Mouse (Mus musculus) R1 (cell line): ENCODE data around the gene Tlr13.
"Not testable (repeated sequence)": the region's sequence is repeated elsewhere in the genome, so short reads cannot be mapped to it uniquely, and the experiment has no call there.

Experiments
- DNase-seq: peaks from one replicate; pipeline ENCODE4 v3.0.0-alpha.2; 2018; ENCODE audit warnings: low read depth, low spot score

Tlr13 gene

DNA sequence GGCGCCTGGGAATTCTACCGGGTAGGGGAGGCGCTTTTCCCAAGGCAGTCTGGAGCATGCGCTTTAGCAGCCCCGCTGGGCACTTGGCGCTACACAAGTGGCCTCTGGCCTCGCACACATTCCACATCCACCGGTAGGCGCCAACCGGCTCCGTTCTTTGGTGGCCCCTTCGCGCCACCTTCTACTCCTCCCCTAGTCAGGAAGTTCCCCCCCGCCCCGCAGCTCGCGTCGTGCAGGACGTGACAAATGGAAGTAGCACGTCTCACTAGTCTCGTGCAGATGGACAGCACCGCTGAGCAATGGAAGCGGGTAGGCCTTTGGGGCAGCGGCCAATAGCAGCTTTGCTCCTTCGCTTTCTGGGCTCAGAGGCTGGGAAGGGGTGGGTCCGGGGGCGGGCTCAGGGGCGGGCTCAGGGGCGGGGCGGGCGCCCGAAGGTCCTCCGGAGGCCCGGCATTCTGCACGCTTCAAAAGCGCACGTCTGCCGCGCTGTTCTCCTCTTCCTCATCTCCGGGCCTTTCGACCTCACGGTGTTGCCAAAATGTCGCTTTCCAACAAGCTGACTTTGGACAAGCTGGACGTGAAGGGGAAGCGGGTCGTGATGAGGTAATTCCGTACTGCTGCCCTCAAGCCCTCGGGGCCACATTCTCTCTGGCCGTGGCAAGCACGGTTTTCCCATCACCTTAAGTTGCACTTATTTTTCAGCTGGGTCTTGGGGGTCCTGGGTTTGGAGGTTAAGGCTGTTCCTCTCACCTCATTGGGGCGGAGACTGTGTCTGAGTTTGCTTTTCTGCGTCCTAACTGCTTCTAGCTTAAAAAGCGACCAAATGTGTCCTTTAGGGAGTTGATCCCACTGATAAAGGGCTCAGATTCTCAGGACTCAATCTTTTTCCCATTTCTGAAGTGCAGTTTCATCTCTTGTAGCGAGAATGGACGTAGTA is 44.0 kb downstream of the Tlr13 start, which contains the start of gene Pgk1:
Gene Pgk1 (plus strand): TSS at position 388 of the 937 bp plus-strand sequence.
- peak; percentile 98 for DNase-seq

DNA sequence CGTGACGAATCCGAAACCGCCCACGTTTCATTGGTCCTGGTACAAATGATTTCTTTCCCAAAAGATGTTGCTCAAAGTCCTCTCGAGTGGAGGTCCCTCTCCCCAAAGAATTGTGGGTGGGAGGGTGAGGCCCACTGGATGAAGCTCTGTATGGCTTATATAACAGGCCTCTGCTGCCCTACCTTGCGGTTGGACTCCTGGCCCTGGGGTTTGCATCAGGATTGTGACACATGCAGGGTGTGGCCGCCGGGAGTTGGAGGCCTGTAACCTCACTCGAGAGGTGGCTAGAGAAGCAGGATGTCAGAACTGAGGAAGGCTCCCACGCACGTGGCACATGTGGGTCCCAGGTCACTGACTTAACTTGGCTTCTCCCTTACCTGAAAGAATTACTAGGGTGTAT is 44.7 kb downstream of the Tlr13 start:
- DNase-seq, result peak; percentile 31

DNA sequence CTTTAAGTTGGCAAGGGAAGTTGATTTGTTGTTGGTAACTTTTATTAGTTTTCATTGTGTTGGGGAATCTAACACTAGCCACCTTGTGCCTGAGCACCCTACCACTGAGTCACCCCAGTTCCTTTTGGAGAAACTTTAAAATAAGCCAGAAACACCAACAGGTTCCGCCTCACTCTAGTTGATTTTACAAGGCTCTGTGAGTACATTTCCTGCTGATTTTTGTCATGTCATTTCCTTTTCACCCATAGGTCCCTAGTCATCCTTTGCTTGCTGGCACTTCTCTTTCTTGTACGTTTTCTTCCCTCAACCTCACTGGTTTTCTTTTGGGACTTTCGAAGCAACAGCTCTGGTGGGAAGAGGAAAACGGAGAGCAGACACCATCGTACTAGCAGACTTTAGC is 46.4 kb downstream of the Tlr13 start:
- DNase-seq, result no peak

DNA sequence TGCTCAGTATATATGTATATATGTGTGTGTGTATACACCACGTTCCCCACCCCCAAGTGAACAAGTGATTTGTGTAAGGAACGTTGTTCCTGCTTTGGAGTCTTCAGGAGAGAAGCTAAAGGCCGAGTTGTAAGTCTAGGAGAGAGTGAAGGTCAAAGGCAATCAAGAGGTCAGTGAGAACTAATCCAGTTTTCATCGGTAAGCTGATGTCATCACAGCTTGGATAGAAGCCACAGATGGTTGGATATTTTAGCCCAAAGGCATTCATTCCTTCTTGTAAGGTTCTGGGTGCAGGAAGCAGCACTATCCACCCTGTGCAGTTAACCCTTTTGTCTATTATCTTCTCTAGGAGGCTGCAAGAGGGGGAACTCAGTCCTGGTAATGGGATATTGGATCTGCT is 47.1 kb downstream of the Tlr13 start:
- DNase-seq, result no peak

DNA sequence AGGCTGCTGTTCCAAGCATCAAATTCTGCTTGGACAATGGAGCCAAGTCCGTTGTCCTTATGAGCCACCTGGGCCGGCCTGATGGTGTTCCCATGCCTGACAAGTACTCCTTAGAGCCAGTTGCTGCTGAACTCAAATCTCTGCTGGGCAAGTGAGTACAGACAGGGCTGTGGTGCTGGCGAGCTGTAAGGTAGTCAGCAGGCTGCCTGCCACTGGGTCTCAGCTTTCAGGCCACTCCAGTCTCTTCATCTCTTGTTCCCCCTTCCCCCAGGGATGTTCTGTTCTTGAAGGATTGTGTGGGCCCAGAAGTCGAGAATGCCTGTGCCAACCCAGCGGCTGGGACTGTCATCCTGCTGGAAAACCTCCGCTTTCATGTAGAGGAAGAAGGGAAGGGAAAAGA is 51.4 kb downstream of the Tlr13 start:
- not testable (repeated sequence) for DNase-seq

DNA sequence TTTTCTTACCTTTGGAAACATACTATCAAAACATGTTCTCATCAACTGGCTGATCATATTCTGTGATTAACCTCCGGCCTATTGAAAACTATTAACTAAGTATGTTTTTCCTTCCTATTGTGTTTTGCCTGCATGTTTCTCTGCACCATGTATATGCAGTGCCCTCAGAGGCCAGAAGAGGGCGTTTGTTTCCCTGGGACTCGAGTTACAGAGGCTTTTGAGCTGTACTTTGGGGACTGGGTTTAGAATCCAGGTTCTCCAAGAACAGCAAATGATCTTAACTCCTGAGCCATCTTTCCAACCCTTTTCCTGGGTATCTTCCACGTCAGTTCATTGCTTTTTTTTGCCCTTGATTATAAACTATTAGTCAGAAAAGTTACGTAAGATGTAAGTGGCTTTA is 54.3 kb downstream of the Tlr13 start:
- DNase-seq, result peak; percentile 50

DNA sequence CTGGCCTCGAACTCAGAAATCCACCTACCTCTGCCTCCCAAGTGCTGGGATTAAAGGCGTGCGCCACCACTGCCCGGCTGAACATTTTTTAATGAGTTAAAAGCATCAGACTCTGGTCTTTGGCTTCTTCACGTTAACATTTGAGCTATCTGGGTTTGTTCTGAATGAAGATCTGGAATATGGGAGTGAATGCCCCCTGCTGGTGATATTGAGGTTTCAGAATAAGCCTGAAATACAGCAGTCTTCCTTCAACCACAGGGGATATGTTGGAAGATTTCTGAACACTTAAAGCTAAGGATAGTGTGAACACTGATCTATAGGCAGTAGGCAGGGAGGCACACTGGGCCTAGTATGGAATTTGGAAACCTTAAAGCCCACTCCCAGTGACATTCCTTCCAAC is 55.9 kb downstream of the Tlr13 start:
- peak; percentile 35 for DNase-seq

DNA sequence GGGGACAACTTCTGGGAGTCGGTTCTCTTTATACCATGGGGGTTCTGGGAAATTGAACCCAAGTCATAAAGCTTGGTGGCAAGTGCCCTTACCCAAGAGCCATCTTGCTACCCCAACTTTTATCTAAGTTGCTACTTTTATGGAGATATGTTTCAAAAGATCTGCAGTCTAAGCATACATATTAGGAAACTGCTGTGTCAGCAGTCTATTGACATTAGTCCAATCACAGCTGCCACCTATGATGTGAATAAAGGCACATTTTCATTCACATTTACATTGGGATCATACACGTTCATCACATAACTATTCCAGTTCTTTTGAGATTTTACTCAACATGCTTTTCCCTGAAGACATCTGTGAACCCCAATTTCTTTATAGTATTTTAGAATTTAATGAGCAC is 66.1 kb downstream of the Tlr13 start:
- no peak for DNase-seq
